Mouse (Mus musculus) lung, embryonic 15.5 days (tissue): ENCODE measurements at regions not wholly inside any gene's neighbourhood (a gene's known extent, or its start where the extent isn't known, plus 50 kb on each side); places are given as distances from the start of the nearest gene placed in this dataset.
"Not testable (repeated sequence)": the region's sequence is repeated elsewhere in the genome, so short reads cannot be mapped to it uniquely, and the experiment has no call there.

Experiments used
- ATAC-seq: fragments of 200-750 bp; cut with Nextera tagmentation; 2 replicates; pipeline ENCODE4 v1.8.0; 2017; ENCODE audit warnings: moderate number of reproducible peaks, borderline replicate concordance; ENCODE audit not compliant: low FRiP score, low TSS enrichment; ENCODE audit errors: extremely low read depth
- H3K27ac ChIP-seq: fragments of 300-500 bp; sonication (generic); 2 replicates; pipeline ENCODE4 v1.5.1; 2015; ENCODE audit warnings: moderate library complexity, mild to moderate bottlenecking, inconsistent platforms
- H3K27me3 ChIP-seq: fragments of 300-500 bp; sonication (generic); 2 replicates; pipeline ENCODE4 v1.6.1; 2015; ENCODE audit warnings: inconsistent platforms
- H3K36me3 ChIP-seq: fragments of 300-500 bp; sonication (generic); 2 replicates; pipeline ENCODE4 v1.6.1; 2015; ENCODE audit warnings: inconsistent platforms
- H3K4me1 ChIP-seq: fragments of 300-500 bp; sonication (generic); 2 replicates; pipeline ENCODE4 v1.6.1; 2015; ENCODE audit warnings: inconsistent platforms
- H3K4me2 ChIP-seq: fragments of 300-500 bp; sonication (generic); 2 replicates; pipeline ENCODE4 v1.6.1; 2015; ENCODE audit warnings: inconsistent platforms, mild to moderate bottlenecking, moderate library complexity
- H3K4me3 ChIP-seq: fragments of 300-500 bp; sonication (generic); 2 replicates; pipeline ENCODE4 v1.5.1; 2015; ENCODE audit warnings: mild to moderate bottlenecking, inconsistent platforms
- H3K9ac ChIP-seq: fragments of 300-500 bp; sonication (generic); 2 replicates; pipeline ENCODE4 v1.6.1; 2015; ENCODE audit warnings: inconsistent platforms
- H3K9me3 ChIP-seq: fragments of 300-500 bp; sonication (generic); 2 replicates; pipeline ENCODE4 v1.6.1; 2016; ENCODE audit warnings: inconsistent platforms
- WGBS: fragments of 180-500 bp; shearing (Covaris S2); methylation state at CpG from one replicate; pipeline ENCODE4 v1.1.7; 2015; 5-methylcytosine and 5-hydroxymethylcytosine counted together

- Histone ChIP-seq H3K9ac (no peak overlapping the region), H3K4me1 (no peaks in the 10 kb centered on the region), H3K36me3 (no peaks in the 10 kb centered on the region), H3K9me3 (no peaks in the 10 kb centered on the region), H3K27ac (no peak overlapping the region), H3K27me3 (no peaks in the 10 kb centered on the region), H3K4me3 (no peak overlapping the region), H3K4me2 (no peak overlapping the region)
- 83% methylated on average over 2 of the region's 2 CpGs for WGBS
- no peak for ATAC-seq
These were observed 321.6 kb downstream of the Htr1b start for GRCm38 (mm10) chr9:81312047-81312446.

- Histone ChIP-seq H3K36me3 (no peaks in the 10 kb centered on the region), H3K9ac (no peak overlapping the region), H3K4me1 (no peaks in the 10 kb centered on the region), H3K4me3 (no peak overlapping the region), H3K4me2 (no peak overlapping the region), H3K9me3 (no peaks in the 10 kb centered on the region), H3K27ac (no peak overlapping the region), H3K27me3 (no peaks in the 10 kb centered on the region)
- WGBS = 71% methylated on average over 6 of the region's 6 CpGs
- ATAC-seq = no peak
These were observed 325.0 kb downstream of the Htr1b start for GRCm38 (mm10) chr9:81308532-81309191.

- Histone ChIP-seq H3K27me3 (no peaks in the 10 kb centered on the region), H3K27ac (no peak overlapping the region), H3K4me1 (no peaks in the 10 kb centered on the region), H3K9ac (no peak overlapping the region), H3K4me2 (no peak overlapping the region), H3K9me3 (no peaks in the 10 kb centered on the region), H3K36me3 (no peaks in the 10 kb centered on the region), H3K4me3 (no peak overlapping the region)
- ATAC-seq = peak; percentile 59; the same call in 1 of the 2 replicates
- 54% methylated on average over 2 of the region's 2 CpGs for WGBS
These were observed 328.1 kb downstream of the Htr1b start for GRCm38 (mm10) chr9:81305437-81306046.

- no peaks in the 10 kb centered on the region for H3K27me3 ChIP-seq
These were observed 357.9 kb downstream of the Htr1b start for GRCm38 (mm10) chr9:81275751-81276150.

GRCm38 (mm10) chr9:81275336-81275735, 358.3 kb downstream of the Htr1b start:
- Histone ChIP-seq H3K9ac (no peak overlapping the region), H3K36me3 (no peaks in the 10 kb centered on the region), H3K4me3 (no peak overlapping the region), H3K27ac (no peak overlapping the region), H3K9me3 (no peaks in the 10 kb centered on the region), H3K4me1 (no peaks in the 10 kb centered on the region), H3K27me3 (no peaks in the 10 kb centered on the region), H3K4me2 (no peak overlapping the region)
- no peak for ATAC-seq
- WGBS = 44% methylated on average over 1 of the region's 1 CpGs

More at GRCm38 (mm10) chr9:81275751-81276150, 357.9 kb downstream of the Htr1b start:
- ATAC-seq = no peak
- H3K4me2 ChIP-seq = no peak overlapping the region
- H3K4me3 ChIP-seq = no peak overlapping the region
- H3K9ac ChIP-seq = no peak overlapping the region
- WGBS = 87% methylated on average over 2 of the region's 2 CpGs
- H3K9me3 ChIP-seq = no peaks in the 10 kb centered on the region
- no peak overlapping the region for H3K27ac ChIP-seq
- no peaks in the 10 kb centered on the region for H3K4me1 ChIP-seq
- H3K36me3 ChIP-seq = no peaks in the 10 kb centered on the region

- H3K4me2 ChIP-seq, ATAC-seq, H3K4me1 ChIP-seq, H3K4me3 ChIP-seq, H3K9ac ChIP-seq, H3K9me3 ChIP-seq, H3K36me3 ChIP-seq, H3K27ac ChIP-seq, H3K27me3 ChIP-seq: not testable (repeated sequence)
- 83% methylated on average over 2 of the region's 2 CpGs for WGBS
These were observed 408.7 kb downstream of the Htr1b start for GRCm38 (mm10) chr9:81224957-81225356.

- 75% methylated on average over 1 of the region's 1 CpGs for WGBS
- no peak overlapping the region for H3K27ac ChIP-seq
- no peak overlapping the region for H3K4me2 ChIP-seq
- no peak overlapping the region for H3K4me3 ChIP-seq
- H3K4me1 ChIP-seq = no peaks in the 10 kb centered on the region
- H3K9ac ChIP-seq = no peak overlapping the region
- no peaks in the 10 kb centered on the region for H3K9me3 ChIP-seq
- no peaks in the 10 kb centered on the region for H3K36me3 ChIP-seq
- ATAC-seq = no peak
- H3K27me3 ChIP-seq = no peaks in the 10 kb centered on the region
These were observed 415.7 kb downstream of the Htr1b start for GRCm38 (mm10) chr9:81217938-81218337.

GRCm38 (mm10) chr9:81215601-81216141, 418.0 kb downstream of the Htr1b start:
- Histone ChIP-seq H3K9me3 (no peaks in the 10 kb centered on the region), H3K4me2 (no peak overlapping the region), H3K36me3 (no peaks in the 10 kb centered on the region), H3K27me3 (no peaks in the 10 kb centered on the region), H3K9ac (no peak overlapping the region), H3K27ac (no peak overlapping the region), H3K4me1 (no peaks in the 10 kb centered on the region), H3K4me3 (no peak overlapping the region)
- ATAC-seq = no peak
- WGBS = 43% methylated on average over 5 of the region's 5 CpGs

- Histone ChIP-seq H3K4me2 (no peak overlapping the region), H3K27me3 (no peaks in the 10 kb centered on the region), H3K9me3 (no peaks in the 10 kb centered on the region), H3K9ac (no peak overlapping the region), H3K27ac (no peak overlapping the region), H3K36me3 (no peaks in the 10 kb centered on the region), H3K4me1 (no peaks in the 10 kb centered on the region), H3K4me3 (no peak overlapping the region)
- ATAC-seq = no peak
- WGBS = 75% methylated on average over 5 of the region's 5 CpGs
These were observed 418.9 kb downstream of the Htr1b start for GRCm38 (mm10) chr9:81214692-81215091.

GRCm38 (mm10) chr9:81192643-81193042, 441.0 kb downstream of the Htr1b start:
- Histone ChIP-seq H3K9me3 (no peaks in the 10 kb centered on the region), H3K27me3 (no peaks in the 10 kb centered on the region), H3K4me3 (no peak overlapping the region), H3K36me3 (no peaks in the 10 kb centered on the region), H3K4me2 (no peak overlapping the region), H3K9ac (no peak overlapping the region), H3K4me1 (no peaks in the 10 kb centered on the region), H3K27ac (no peak overlapping the region)
- 70% methylated on average over 2 of the region's 2 CpGs for WGBS
- ATAC-seq = no peak
